Mouse (Mus musculus): ENCODE results near the gene Atp8a1. TPM values are rescaled to one million over a fixed set of nuclear protein-coding genes. Genes with fewer than 3 reads are reported as not detected.
A peak's percentile ranks its signal among the peaks of the same experiment; 100 is the strongest.
"Not testable (repeated sequence)": the region's sequence is repeated elsewhere in the genome, so short reads cannot be mapped to it uniquely, and the experiment has no call there.

The Atp8a1 gene
- total and polyA plus RNA-seq, 3 experiments: 17.0 to 92.0 (median 23.5) TPM

DNA sequence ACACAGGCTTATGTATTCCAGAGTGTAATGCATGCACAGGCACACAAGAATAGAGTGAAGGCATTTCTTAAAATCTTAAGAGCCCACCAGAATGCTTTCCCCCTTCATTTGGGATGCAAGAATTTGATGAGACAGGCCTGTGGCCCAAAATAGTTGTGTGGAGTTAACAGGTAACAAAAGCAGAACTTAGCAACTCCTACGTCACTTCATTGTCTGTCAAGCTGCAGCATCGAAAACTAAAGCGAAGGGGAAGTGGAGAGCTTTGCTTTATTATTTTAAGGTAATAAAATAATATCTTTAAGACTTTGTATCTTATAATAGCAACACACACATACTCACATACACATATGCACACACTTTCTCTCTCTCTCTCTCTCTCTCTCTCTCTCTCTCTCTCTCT lies 20.3 kb downstream of the Atp8a1 start:
- DNase-seq: no peak

DNA sequence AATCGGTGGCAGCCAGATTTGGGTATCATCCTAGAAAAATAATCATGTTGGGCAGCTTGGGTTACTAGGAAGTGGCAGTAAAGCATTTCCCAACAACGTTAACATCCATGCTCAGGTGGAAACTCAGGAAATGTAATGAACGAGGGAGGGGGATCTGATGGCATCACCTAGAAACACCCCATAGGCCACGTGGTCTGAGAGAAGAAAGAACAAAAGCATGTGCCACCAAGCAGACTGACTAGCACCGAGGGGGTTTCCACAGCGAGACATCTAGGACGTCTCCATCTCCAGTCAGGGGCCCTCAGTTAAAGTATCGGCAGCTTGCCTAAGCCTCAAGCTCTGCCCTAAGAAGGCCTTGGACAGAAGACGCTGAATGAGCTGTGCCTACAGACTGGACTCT lies 21.0 kb downstream of the Atp8a1 start:
- DNase-seq: no peak

DNA sequence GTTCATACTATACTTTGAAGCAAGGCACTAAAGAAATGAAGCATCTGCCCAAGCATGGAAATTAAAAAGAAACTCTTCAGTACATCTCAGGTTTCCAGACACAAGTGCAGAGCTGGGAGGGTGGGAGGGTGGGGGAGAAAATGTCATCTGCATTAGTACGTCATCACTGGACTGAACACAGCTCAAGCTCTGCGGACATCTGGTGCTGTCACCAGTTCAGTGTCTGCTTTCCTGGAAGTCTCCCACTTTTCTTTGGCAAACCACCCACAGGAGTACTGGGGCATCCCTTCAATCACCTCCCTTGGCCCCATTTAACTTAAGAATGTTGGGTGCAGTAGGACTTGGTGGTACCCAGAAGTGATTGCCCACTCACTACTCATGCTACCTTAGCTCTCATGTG lies 22.6 kb downstream of the Atp8a1 start:
- DNase-seq: no peak

DNA sequence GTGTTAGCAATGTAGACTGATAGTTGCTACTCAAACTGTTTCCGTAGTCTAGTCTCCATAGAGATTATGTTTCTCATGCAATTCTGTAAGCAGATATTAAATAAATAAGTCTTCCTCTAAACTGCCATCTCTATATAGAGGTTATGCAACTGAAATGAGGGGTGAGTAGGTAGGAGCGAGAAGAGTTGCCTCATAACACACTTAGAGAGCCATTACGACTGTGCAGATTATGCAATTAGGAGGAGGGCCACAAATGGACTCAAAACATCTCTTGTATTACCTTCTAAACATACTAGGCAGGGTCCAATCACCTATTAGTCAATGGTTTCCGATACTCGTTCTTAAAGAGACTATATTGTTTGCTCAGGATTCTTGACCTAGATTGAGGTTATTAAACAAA lies 23.5 kb downstream of the Atp8a1 start:
- DNase-seq: no peak

DNA sequence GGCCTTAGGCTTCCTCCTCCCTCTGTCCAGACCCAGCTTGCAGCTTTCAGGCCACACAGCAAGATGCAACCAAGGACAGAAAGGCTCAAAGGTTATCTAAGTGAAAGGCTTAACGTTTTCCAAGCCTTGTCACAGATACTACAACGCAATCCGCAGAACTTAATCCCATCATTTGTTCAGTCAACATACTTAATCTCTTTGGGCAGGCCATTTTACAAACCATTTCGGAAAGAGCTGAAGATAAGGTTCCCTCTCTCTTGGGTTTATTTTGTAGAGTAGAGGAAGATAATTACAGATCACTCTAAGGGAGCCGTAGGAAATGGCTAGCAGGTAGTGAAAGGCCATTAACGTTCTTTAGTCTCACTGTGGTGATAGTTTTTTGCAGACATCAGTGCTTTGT lies 24.6 kb downstream of the Atp8a1 start:
- DNase-seq: no peak

DNA sequence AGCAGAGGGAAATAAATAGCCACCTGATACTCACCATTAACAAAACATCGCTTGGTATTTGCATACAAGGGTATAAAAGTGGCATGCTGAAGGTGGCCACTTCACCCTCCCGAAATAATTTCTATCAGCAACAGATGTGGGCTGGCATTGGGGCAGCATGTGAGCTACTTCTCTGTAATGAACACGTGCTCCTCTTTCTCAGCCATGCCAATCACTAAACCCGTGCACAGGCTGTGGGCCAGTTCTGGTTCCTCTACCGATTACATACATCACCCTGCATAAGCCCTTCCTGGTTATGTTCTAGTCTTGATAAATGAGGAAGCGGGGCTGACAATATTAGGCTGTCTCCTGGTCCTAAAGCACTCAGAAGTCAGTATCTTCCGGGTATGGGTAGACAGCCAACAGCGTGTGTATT lies 25.2 kb downstream of the Atp8a1 start:
- no peak for DNase-seq

DNA sequence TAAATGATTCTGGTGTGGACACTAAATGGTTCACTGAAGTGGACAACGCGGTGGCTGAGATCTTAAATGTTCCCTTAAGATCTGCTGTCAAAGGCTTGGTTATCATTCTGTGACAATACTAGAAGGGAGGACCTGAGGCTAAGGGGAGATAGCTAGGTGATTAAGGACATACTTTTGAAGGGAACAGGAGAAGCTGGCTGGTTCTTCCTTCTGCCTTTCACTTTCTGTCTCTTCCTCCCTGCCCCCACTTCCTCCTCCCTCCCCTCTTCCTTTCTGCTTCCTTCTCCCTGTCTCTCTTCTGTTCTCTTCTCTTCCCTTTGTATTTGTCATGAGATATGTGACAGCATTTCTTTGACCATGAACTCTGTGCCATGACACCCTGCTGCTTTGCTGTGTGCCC lies 26.0 kb downstream of the Atp8a1 start:
- DNase-seq: no peak

DNA sequence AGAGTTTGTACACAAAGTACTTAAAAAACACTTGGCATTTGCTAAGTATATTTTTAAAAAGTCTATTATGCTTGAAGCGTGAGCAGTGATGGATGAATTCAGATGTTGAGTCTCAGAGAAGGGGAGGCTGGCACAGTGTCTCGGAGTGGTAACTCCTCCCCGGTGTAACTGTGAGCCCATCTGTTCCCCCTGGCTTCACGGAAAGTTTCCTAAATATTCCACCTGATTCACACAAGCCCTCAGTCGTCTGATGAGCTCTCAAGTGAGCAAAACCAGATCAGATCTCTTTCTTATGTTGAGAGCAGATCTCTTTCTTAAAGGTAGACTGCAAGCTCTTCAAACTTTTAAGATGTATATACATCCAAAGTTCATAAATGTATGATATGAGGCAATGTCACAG lies 27.8 kb downstream of the Atp8a1 start:
- no peak for DNase-seq

DNA sequence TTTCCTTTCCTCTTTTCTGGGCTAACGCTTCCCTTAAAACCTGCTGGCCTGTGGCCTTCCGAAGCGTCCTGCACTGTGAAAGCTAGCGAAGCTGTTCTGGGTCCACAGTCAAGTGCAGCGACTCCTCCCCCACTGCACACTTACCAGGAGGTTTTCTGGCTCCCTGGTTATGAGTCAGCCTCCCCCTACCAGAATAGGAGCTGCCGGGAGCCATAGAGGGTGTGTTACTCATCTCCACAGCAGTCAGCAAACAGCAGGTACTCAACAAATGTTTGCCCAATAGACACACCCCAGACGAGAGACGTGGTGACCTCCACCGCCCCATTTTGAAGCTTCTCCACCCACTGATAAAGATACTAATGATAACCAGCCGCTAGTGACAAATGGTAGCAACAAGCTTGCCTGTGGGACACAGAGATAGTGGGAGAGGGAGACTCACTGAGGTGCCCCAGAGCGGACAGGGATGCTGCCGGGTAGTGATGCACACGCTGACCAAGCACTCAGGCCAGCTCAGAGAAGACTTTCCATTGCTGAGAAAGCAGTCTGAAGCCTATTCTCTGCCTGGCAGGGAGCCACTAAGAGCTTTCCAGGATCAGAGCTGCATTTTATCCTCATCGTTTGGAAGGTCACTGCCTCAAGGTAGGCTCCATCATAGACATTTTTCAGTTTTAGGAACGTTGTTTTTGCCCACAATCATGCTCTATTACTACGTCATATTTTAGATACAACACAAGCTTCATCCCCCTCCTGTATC lies 31.5 kb downstream of the Atp8a1 start:
- peak; percentile 8 for DNase-seq

DNA sequence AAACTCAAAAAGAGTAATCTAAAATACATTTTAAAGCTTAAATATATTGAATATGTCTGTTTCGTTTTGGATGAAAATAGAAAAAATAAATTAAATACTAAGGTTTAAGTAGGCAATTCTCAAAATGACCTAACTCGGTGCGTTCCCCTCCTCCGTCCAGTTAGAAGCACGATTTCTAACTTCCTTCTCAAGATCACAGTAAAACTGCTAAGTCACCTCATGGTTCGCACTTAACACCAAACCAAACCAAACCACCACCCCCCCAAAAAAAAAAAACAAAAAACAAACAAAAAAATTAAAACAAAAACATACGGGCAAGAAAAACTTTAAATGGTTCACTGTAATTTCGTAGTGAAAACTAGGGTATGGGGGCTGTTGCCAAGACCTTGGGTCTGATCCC lies 32.2 kb downstream of the Atp8a1 start:
- DNase-seq: not testable (repeated sequence)

DNA sequence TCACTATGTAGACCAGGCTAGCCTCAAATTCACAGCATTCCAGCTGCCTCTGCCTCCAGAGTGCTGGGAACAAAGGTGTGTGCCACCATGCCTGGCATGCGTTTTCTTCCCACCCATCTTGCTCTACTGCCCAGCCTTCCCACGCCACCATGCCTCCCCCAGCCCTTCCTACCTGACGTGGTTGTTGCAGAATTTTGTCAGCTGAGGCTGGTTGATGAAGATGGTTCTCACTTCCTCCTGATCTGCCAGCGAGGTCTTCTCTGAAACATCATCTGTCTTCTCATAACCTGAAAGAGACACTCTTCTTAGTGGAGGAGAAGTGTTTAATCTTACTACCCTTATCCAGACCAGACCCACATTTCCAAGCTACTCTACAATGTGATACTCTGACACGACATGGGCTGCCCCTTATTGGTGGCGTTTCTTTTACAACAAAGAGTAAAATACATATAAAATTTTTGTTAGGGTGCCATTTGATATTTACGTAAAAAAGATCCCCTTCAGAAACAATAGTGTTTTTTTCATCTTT lies 32.7 kb downstream of the Atp8a1 start:
- no peak for DNase-seq

DNA sequence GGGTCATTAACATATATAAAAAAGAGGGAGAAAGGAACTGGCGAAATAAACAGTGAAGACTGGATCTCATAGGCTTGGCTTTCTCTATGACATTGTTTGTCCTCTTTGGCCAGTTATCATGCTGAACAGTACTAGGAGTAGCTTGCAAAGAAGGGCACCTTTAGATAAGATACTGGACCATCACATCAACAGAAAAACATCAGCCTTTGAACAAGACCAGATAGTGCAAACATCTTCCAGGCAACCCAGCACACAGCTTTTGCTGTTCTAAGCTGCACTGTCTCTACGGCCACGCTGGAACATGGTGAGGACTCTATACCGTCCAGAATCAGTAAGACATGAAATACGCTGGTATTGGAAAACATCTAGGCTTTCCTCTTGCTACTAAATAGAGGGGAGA lies 33.9 kb downstream of the Atp8a1 start:
- DNase-seq: no peak

DNA sequence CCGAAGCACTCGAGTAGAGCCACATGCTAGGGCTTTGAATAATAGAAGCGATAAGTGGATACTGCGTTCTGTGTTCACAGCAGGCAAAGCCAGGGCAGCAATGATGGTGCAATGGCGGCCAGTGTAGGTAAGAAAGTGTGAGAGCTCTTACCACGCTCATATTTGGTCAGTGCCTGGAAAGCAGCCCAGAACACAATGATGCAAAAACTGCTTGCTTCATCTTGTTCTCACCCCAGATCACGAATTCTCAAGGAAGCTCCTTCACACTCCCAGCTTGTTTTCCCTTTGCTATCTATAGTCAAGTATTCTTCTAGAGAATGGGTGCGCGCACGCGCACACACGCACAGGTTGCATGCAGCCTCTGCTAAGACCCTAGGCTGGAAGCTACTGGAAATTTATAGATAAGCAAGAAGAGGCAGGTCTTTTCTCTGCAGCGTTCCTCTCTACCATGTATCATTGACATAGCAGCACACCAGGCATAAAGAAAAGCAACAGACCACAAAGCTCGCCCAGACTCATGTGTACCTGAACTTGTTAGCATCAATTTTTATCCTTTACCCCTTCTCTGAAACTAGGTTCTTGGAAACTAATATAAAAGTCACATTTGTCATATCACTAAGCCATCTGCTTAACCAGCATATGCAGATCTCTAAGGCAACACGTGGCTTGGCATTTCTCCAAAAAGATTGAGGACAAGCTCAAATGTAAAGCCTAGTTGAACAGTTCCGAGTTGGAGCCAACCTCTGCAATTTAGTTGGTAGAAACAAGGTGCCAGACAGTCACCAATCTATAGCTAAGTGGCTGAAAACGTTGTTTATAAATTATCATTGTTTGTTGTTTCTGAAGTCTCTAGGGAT lies 44.8 kb downstream of the Atp8a1 start:
- peak; percentile 33 for DNase-seq

DNA sequence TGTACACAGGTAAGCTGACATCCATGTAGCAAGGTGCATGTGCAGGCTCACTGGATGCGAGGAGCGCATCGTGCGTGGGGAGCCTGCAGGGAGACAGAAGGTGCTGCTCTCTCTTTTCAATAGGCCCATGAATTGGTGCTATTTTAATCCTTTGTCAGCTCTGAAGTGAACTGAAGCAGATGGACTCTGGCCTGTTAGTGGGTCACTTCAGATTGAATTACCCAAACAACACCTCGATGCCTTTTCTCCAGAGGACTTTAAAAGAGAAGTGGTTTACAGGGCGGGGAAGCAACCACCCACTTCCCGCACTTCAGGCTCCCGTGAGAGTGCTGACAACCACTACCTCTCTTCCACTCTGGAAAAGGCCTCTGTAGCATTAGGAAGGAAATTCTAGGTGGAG lies 46.4 kb downstream of the Atp8a1 start:
- no peak for DNase-seq

DNA sequence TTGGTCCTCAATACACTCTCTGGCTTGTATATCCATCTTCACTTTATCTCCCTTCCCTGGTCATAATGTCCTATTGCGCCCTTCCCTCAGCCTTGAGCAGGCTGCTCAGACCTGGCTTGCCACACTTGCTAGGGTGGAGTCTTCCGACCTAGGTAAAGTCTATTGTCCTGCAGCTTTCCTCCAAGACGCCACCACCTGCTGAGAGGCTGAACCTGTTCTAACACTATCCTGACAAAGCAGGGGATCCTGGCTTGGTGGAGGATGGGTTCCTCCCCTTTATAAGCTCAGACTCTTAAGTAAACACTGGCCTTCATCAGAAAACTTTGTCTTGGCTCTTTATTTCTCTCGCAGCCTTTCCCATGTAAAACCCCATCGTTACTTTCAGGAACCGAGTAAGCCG lies 47.4 kb downstream of the Atp8a1 start:
- no peak for DNase-seq

DNA sequence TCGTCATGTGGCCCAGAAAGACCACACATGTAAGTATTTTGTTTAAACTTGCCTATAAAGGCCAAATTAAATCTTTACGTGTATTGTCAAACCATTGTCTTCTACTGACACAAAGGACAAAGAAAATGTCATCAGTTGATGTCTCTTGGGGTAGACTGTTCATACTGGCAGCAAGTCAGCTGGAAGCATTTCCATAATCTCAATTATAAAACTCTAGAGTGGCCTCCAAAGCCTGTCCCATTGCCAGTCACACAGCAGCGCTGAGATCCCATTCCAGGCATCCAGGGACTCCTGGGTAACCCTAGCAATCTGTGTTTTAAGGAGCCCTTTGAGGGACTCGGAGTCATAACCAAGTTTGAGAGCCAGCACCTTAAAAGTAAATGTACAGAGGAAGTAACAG lies 48.9 kb downstream of the Atp8a1 start:
- DNase-seq: no peak

DNA sequence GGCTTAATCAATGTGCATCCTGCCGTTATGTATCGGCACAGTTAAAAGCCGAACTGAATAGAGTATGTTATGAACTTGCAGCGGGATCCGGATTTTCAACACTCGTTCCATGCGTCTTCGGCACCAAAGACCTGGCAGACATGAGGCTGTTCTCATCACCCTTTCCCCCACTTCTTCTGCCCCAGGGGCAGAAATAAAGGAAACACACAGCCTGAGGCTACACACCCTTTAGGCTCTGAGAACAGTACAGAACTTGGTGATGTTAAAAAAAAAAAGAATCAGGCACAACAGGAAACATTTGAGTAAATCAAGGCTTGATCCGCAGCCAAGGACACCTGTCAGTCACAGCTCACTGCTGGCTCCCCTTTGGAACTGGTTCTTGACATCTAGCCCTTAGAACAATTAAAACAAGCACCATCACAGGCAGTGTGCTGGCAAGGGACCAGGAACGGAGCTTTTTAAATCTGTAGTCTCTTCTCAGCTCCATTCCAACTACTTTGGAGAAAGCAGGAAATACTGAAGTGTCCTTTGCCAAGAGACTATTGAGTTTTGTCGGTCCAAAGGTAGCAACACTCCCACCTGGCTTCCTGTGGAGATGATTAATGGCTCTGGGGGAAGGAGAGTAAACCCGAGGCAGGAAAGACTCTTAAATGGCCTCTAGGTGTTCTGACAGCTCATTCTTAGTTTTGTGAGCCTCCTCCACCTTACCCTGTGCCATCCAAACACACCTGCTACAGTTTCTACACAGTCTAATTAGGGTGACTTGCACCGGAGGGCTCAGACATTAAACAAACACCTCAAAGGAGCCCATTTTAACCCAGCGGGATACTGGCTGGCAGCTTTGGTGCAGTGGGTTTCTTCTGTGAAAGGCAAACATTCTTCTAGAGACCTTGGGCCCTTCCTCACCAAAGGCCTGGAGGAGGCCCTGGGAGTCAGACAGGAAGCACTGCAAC lies 50.0 kb downstream of the Atp8a1 start:
- peak; percentile 19 for DNase-seq

DNA sequence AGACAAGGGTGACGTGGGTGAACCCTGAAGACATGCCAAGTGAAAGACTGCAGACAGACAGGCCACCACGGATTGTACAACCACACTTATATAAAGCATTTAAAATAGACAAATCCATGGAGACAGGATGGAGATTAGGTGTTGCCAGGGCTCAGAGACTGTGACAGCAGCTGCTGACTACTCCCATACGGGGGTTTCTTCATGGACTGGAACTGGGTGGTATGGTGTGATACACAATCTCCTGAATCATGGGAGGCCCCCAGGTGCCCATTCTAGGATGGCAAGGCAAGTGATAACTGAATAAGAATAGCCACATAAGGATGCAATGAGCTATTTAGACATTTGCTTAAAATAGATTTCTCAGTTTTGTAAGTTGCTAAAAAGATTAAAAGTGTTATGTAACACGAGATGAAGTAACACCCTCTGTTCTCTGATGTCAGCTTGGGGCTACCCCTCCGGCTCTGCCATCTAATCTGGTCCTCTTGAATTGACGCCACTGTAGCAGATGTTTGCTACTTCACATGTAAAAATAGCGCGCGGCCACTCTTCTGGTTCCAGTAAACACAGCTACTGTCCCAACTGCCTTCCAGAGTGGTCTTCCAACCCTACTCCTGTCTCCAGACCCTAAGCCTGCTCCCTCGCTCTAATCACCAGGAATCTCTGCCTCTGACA lies 53.0 kb downstream of the Atp8a1 start:
- no peak for DNase-seq

DNA sequence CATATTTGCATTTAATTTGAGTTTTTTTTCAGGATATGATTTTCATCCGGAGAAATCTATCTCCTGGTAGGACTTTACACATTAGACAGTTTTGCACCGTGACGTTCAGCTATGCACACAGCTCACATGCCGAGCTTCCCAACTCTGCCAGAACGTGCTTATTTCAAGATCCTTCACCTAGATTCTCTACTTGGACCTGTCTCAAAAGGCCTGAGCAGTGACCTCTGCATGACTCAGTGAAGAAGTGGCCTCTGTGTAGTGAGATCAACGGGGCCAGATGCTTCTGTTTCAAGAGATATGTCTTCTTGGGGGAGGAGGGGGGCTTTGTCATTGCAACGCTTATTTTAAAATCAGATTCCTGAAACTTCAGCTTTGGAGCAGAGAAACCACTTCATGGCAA lies 64.5 kb downstream of the Atp8a1 start:
- peak; percentile 51 for DNase-seq

DNA sequence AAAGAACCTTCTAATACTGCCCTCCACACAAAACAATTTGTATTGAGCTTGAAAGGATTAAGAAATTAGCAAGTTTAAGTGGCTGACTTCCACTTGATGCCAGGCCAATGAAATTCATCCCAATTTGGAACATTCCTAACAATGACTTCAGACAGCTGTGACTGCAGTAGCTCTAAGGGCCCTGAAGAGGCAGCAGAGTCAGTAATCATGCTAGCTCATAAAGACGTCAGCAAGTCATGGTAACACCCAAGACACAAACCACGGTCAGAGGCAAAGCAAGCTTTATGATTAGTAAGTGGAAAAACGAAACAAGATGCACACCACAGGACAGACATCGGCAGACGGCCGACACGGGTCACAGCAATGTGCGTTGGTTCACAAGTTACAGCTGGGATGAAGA lies 69.2 kb downstream of the Atp8a1 start:
- DNase-seq: no peak

DNA sequence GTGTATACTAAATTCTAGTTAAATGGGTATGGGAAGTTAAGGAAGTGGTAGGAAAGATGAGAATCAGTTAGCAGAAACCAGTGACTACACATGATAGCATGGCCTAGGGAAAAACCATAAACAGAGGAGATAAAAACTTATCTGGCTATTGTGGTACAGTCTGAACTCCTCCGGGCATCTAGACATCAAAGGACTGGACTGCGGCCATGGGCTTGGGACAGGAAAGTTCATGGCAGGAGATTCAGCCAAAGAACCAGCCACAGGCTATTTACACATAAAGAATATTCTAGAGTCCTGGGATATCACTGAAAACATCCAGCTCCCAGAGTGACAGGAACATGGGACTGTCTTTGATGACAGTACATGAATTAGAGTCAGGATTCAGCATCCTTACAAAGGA lies 73.0 kb downstream of the Atp8a1 start:
- DNase-seq: no peak

DNA sequence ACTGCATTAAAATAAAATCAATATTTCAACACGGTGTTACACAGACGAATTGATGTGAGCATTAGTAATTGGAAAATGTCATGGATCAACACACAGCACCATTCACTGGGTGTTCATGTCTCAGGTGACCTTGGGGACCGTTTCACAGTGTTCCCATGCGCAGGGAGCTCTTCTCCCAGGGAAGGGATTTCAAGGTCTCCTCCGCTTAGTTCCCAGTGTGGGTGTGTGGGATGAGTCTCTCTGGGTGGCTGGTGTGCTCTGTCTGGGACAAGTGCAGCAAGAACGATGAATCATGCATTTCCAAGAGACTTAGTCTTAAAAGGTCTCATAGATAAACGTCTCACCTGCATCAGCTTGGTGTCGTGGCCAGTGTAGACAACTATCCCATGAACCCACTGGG lies 78.5 kb downstream of the Atp8a1 start:
- DNase-seq: peak; percentile 65
